Mouse (Mus musculus) liver, embryonic 13.5 days (tissue): Measurements from ENCODE around the gene Bcl2a1d. TPM values are rescaled to one million over a fixed set of nuclear protein-coding genes. Genes with fewer than 3 reads are reported as not detected.
"Not testable (repeated sequence)": the region's sequence is repeated elsewhere in the genome, so short reads cannot be mapped to it uniquely, and the experiment has no call there.

Experiments
- ATAC-seq: fragments of 200-750 bp; cut with Nextera tagmentation; 2 replicates; pipeline ENCODE4 v1.8.0; 2017; ENCODE audit warnings: low read depth, mild to moderate bottlenecking, moderate number of reproducible peaks, moderate library complexity
- DNase-seq: peaks from one replicate; pipeline ENCODE4 v3.0.0; 2022
- H3K27ac ChIP-seq: fragments of 300-500 bp; sonication (generic); 2 replicates; pipeline ENCODE4 v1.5.1; 2015; ENCODE audit warnings: moderate library complexity, mild to moderate bottlenecking, inconsistent platforms
- H3K27me3 ChIP-seq: fragments of 300-500 bp; sonication (generic); 2 replicates; pipeline ENCODE4 v1.6.1; 2015; ENCODE audit warnings: mild to moderate bottlenecking, inconsistent platforms
- H3K36me3 ChIP-seq: fragments of 300-500 bp; sonication (generic); 2 replicates; pipeline ENCODE4 v1.6.1; 2015; ENCODE audit warnings: mild to moderate bottlenecking, inconsistent platforms
- H3K4me1 ChIP-seq: fragments of 300-500 bp; sonication (generic); replicated peaks from 2 replicates; pipeline ENCODE4 v1.6.1; 2015; ENCODE audit warnings: inconsistent platforms
- H3K4me2 ChIP-seq: fragments of 300-500 bp; sonication (generic); 2 replicates; pipeline ENCODE4 v1.6.1; 2015; ENCODE audit warnings: inconsistent platforms, mild to moderate bottlenecking, moderate library complexity
- H3K4me3 ChIP-seq: fragments of 300-500 bp; sonication (generic); replicated peaks from 2 replicates; pipeline ENCODE4 v1.5.1; 2015; ENCODE audit warnings: mild to moderate bottlenecking, inconsistent platforms
- H3K9ac ChIP-seq: fragments of 300-500 bp; sonication (generic); 2 replicates; pipeline ENCODE4 v1.6.1; 2015; ENCODE audit warnings: mild to moderate bottlenecking, inconsistent platforms
- H3K9me3 ChIP-seq: fragments of 300-500 bp; sonication (generic); replicated peaks from 2 replicates; pipeline ENCODE4 v1.6.1; 2016; ENCODE audit warnings: inconsistent platforms
- WGBS: fragments of 180-500 bp; shearing (Covaris S2); methylation state at CpG from one replicate; pipeline ENCODE4 v1.1.7; 2015; ENCODE audit not compliant: insufficient replicate concordance; 5-methylcytosine and 5-hydroxymethylcytosine counted together
- polyA plus RNA-seq: library from polyadenylated mRNA; unstranded; fragments of >200 nt; fragmentation: Nextera tagmentation; extraction: Ambion mirVana; gene quantifications from 2 replicates; pipeline ENCODE4 v1.2.1, GENCODE M21; 2015

Gene Bcl2a1d
- polyA plus RNA-seq, 1 experiment from 2014 or later = 0.18 TPM

DNA sequence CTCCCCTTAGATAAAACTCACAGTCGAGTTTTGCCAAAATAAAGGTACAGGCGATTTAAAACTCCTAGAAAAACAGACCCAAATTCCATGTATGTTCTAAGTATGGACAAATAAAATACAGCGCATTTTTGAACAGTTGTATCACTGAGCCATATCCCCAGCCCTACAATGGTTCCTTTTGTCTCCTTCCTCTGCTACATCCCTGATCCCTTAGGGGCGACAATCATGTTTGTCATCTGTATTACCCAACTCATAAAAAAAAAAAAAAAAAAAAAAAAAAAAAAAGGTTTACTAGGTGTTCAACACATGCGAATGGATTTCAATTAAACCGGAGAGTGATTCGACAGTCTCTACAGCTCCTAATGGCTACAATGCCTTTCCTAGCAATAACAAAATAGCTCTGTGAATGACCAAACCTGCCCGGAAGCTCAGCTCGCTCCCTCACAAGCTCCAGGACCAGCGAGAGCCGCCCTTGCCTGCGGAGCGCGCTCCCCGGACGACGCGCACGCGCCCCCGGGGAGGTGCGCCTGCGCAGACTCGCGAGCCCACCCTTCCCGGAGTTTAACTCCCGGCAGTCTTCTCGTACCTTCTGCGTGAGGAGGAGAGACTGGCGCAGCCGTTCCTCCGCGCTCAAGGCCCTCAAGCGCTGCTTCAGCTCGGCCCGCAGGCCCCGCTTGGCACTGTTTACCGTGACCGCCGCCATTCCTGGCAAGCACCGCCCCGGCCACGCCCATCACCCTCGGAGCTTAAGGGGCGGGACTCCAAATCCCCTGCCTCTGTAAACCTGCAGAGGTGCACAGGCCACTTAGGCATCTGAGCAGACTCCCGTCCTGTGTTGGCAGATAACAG lies 12.4 kb downstream of the Bcl2a1d start:
- Histone ChIP-seq H3K4me3 (peak overlapping the region; percentile 48), H3K4me2 (peak overlapping the region; percentile 55), H3K9ac (peak overlapping the region; percentile 44; the same call in 1 of the 2 replicates), H3K27ac (peak overlapping the region; percentile 69; the same call in 1 of the 2 replicates)
- not testable (repeated sequence) for H3K9me3 ChIP-seq, H3K4me1 ChIP-seq, H3K36me3 ChIP-seq, H3K27me3 ChIP-seq
- WGBS = 8% methylated on average over 16 of the region's 46 CpGs
- peak; percentile 45 for DNase-seq
- peak; percentile 94 for ATAC-seq

DNA sequence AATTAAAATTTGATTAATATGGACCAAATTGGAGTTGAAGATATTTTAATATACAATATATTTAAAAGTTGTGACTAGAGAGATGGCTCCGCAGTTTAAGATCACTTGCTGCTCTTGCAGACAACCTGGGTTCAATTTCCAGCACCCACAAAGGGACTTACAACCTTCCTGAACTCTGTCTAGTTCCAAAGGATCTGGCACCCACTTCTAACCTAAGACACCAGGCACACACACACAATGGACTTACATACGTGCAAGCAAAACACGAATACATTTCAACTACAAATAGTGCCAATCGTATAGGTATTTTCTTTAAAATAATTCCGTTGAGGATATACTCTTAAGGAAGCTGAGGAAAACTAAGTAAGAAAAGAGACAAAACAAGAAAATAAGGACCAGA lies 13.1 kb downstream of the Bcl2a1d start:
- not testable (repeated sequence) for H3K36me3 ChIP-seq, ATAC-seq, H3K4me3 ChIP-seq, H3K27me3 ChIP-seq, H3K4me1 ChIP-seq, DNase-seq, H3K9me3 ChIP-seq, H3K27ac ChIP-seq, H3K9ac ChIP-seq
- WGBS = 72% methylated on average over 5 of the region's 5 CpGs
- H3K4me2 ChIP-seq = peak overlapping the region; percentile 55

DNA sequence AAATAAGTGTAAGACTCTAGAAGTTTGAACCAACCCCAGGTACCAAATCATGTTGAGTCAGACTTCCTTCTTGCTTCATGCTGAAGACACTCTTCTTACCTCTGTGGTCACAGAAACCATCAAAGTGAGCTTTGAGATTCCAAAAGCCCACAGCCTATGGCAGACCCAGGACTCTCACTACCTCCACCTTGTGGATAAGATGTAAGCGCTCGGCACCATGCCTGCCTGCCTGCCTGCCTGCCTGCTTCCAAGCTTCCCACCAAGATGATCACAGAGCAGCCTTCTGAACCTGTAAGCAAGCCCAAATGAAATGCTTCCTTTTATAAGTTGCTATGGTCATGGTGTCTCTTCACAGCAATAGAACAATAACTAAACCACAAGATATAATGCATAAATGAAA lies 13.6 kb downstream of the Bcl2a1d start:
- DNase-seq = peak; percentile 11
- not testable (repeated sequence) for H3K27ac ChIP-seq, H3K36me3 ChIP-seq, H3K4me3 ChIP-seq, H3K9ac ChIP-seq, H3K9me3 ChIP-seq, ATAC-seq, H3K27me3 ChIP-seq, H3K4me2 ChIP-seq, H3K4me1 ChIP-seq
- WGBS = 42% methylated on average over 2 of the region's 2 CpGs

DNA sequence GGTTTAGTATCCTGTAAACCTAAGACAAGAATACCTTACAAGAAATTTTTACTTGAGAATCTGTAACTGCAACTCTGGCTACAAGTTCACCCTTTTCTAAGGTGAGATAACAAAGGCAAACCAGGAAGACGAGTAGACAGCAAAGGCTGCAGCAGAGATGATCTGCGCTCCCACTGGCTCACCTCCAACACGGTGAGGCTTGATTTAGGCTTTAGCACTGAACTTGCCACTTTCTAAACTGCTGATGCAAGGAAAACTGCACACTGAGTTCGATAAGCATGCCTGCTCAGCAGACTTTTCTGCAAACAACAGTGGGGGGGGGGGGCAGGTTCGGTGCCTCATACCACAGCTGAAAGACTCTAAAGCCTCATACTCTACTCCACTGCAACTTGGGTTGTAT lies 17.2 kb downstream of the Bcl2a1d start:
- 59% methylated on average over 5 of the region's 5 CpGs for WGBS
- DNase-seq, ATAC-seq: not testable (repeated sequence)

DNA sequence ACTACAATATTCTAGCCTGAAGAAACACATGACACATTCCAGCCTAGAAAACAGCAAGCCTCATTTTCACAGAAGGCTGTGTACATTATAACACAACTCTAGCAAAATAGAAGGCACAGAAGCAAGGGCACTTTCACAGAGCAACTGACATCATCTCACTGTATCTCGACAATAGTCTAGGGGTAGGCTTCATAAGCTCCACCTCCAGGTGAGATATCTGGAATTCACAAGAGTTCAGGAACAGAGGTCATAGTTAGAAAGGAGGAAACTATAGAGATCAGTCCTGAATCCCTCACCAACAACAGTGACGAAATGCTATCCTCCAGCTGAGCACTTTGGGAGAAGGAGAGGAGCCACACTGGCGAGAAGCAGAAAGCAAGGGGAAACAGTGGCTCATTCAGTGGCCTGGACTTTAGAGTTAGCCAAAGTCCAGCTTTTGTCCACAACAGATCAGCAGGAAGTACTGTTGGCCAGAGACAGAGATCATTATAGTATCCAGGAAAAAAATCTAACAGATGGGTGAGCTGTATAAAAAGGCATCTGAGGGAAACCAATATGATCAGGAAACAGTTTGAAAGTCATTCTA lies 19.5 kb downstream of the Bcl2a1d start:
- not testable (repeated sequence) for H3K9ac ChIP-seq, H3K36me3 ChIP-seq, H3K9me3 ChIP-seq, H3K27me3 ChIP-seq, H3K4me1 ChIP-seq, H3K4me2 ChIP-seq, H3K4me3 ChIP-seq, DNase-seq
- H3K27ac ChIP-seq = 0 out of 2 replicates have a peak overlapping the region, but pooled peaks have one; percentile 3
- peak; percentile 37 for ATAC-seq
- WGBS = 52% methylated on average over 3 of the region's 3 CpGs

More for the DNA sequence above, 17.2 kb downstream of the Bcl2a1d start:
- not testable (repeated sequence) for H3K27me3 ChIP-seq, H3K9ac ChIP-seq, H3K4me1 ChIP-seq, H3K27ac ChIP-seq, H3K9me3 ChIP-seq, H3K36me3 ChIP-seq, H3K4me2 ChIP-seq, H3K4me3 ChIP-seq

DNA sequence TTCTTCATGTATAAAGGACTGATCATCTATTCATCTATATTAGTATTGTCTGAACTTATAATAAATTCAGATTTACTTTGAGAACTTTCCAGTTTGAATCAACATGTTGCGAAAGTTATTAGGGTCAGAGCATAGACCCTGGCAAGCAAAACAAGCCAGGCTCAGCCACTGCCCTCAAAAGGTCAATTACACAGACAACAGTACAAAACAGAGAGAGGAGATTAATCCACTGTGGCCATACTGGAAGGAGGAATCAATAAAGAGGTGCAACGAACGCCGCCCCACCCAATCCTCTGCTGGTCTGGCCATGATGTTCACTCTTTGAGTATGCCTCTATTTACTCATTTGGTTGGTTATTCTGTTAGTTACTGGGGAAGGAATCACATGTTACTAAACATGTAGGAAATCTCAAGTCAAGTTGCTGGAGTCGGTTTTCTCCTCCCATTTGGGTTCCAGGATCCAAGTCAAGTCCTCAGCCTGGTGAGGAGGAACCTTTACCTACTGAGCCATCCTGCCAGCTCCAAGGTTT lies 20.7 kb downstream of the Bcl2a1d start:
- not testable (repeated sequence) for H3K9ac ChIP-seq, H3K27ac ChIP-seq, H3K27me3 ChIP-seq, H3K36me3 ChIP-seq, H3K4me2 ChIP-seq, DNase-seq, H3K9me3 ChIP-seq, H3K4me1 ChIP-seq, H3K4me3 ChIP-seq
- peak; percentile 45; the same call in 1 of the 2 replicates for ATAC-seq
- WGBS = 75% methylated on average over 4 of the region's 5 CpGs

DNA sequence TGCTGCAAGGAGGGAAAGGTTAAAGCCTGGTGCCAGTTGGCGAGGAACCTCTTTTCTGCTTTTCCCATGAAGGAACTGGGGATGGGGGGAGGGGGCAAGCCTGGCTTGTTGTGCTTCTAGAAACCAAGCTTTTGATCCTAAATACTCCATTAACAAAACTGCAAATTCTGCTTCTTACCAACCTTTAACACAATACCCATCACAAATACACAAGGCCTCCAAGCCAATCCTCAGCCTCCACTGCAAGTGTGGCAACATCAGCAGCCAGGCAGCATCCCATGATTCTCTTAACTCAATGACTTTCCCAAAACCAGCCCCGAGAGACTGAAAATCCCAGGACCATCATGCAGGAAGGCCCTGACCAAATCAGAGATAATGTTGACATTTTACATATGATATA lies 21.3 kb downstream of the Bcl2a1d start:
- not testable (repeated sequence) for H3K36me3 ChIP-seq, H3K9me3 ChIP-seq, H3K27me3 ChIP-seq, H3K4me3 ChIP-seq, H3K4me1 ChIP-seq, DNase-seq, ATAC-seq, H3K4me2 ChIP-seq, H3K9ac ChIP-seq, H3K27ac ChIP-seq
- 73% methylated on average over 2 of the region's 2 CpGs for WGBS

DNA sequence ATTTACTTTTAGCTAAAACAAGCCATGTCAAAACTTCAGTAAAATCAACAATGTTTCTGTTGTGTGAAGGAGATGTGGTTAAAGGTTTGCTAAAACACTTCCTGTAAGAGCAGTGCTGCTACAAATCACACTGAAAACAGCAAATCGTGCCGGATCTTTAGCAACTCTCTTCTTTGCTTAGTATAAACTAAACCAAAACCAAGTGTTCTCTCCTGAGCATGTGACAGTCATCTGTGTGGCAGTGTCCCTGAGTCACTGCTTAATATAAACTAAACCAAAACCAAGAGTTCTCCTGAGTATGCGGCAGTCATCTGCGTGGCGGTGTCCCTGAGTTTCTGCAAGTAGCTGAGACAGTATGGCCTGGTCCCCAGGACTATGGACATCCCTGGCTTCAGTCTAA lies 21.9 kb downstream of the Bcl2a1d start:
- H3K4me1 ChIP-seq, H3K9ac ChIP-seq, H3K9me3 ChIP-seq, H3K36me3 ChIP-seq, H3K27ac ChIP-seq, H3K27me3 ChIP-seq, H3K4me3 ChIP-seq, H3K4me2 ChIP-seq, DNase-seq, ATAC-seq: not testable (repeated sequence)
- 73% methylated on average over 5 of the region's 5 CpGs for WGBS

DNA sequence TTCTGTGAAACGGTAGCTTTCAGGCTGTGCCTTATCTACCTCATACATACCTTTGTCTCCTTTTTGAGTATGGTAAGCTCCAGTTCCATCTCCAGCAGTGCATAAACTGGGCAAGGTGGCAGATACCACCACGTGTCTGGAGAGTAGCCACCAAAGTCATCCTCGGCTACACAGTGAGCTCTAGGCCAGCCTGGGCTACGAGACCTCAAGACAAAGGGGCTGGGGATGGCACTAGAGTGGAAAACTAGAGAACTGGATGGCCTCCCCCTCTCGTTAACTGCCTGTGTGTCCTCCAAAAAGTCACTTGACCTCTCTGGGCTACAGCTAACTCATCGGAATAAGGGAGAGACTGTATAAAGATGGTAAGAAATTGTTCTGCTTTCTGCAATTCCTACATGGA lies 22.4 kb downstream of the Bcl2a1d start:
- WGBS = 71% methylated on average over 6 of the region's 6 CpGs
- H3K9ac ChIP-seq = no peak overlapping the region
- H3K9me3 ChIP-seq = no peaks in the 10 kb centered on the region
- H3K27ac ChIP-seq = no peak overlapping the region
- H3K4me3 ChIP-seq = no peak overlapping the region
- H3K4me1 ChIP-seq = peaks cover 5% of the 10 kb centered on the region; the same call in 1 of the 2 replicates
- DNase-seq = no peak
- no peaks in the 10 kb centered on the region for H3K27me3 ChIP-seq
- ATAC-seq = no peak
- no peak overlapping the region for H3K4me2 ChIP-seq
- no peaks in the 10 kb centered on the region for H3K36me3 ChIP-seq

DNA sequence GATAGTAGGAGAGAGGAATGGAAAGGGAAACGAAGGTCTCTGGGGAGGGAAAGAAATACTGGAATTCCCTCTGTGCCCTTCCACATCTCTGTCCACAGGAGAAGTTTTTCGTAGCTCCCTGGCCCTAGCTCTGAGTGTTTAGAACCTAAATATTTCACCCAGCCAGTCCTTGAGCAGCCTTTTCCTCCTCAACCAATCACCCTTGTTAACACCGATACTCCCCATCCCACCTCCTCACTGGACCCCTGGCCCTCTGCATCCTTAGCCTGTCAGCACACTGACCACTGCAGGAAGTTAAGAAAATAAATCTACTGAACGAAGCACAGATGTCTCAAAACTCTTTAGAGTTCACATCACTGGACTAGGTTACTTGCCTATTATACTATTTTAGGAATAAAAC lies 25.0 kb downstream of the Bcl2a1d start:
- ATAC-seq (no peak), DNase-seq (no peak)
- Histone ChIP-seq H3K36me3 (no peaks in the 10 kb centered on the region), H3K27ac (no peak overlapping the region), H3K4me2 (no peak overlapping the region), H3K27me3 (no peaks in the 10 kb centered on the region), H3K9ac (no peak overlapping the region), H3K9me3 (no peaks in the 10 kb centered on the region), H3K4me1 (peaks cover 5% of the 10 kb centered on the region; the same call in 1 of the 2 replicates), H3K4me3 (no peak overlapping the region)
- 62% methylated on average over 4 of the region's 4 CpGs for WGBS

DNA sequence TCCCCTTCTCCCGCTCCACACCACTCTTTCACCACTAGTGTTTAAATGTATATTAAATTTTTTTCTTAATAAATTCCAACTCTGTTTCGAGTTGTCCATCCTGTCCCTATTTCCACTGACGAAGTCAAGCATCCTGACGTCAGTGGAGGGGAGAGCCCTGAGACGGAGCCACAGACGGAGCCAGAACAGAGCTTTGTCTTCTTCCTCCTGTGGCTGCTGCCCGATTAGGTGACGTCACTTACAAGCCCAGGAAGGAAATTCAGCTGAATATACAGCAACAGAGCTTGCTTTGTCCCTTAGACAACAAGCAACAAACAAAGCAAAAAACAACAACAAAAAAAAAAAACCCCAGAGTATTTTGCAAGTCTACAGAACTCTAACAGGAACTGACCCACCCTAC lies 26.6 kb downstream of the Bcl2a1d start:
- ATAC-seq, H3K36me3 ChIP-seq, H3K27ac ChIP-seq, H3K4me3 ChIP-seq, H3K9ac ChIP-seq, H3K9me3 ChIP-seq, H3K27me3 ChIP-seq, H3K4me1 ChIP-seq, DNase-seq, H3K4me2 ChIP-seq: not testable (repeated sequence)
- 61% methylated on average over 8 of the region's 8 CpGs for WGBS
